ENCODE assay signal across 16 mouse cellular contexts in the genomic region with DNA sequence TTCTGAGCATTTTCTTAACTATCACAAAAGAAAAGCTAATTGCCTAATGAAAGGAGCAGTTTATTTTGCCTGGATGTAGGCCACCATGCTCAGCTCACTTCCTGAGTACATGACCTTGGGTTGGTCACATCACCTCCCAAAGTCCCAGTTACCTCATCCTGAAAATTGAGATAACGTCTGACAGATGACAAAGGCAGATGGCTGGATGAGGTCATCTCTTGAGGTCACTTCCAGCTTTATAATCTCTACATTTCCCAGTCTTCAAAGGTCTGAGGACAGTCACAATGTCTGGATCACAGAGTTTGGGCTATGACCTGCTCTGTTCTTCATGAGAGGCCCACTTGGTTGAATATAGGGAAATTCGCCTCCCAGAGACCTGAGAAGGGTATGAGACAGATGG.
"Had no signal": no experiment of that assay in that cellular context is flagged by ENCODE, and none has a peak within 500 bp of the region (broad histone marks: within the 10 kb centered on the region; RNA-seq: fewer than 3 reads in every experiment).

No protein-coding gene starts in this region.

- H3K27ac ChIP-seq: left cerebral cortex, adult 2 months; limb, embryonic 10.5 days; liver, embryonic 12.5 days; lung, embryonic 15.5 days; macrophage; midbrain, embryonic 15.5 days; neural tube, embryonic 13.5 days had no signal

- H3K9ac ChIP-seq: liver, embryonic 12.5 days; lung, embryonic 15.5 days; midbrain, embryonic 15.5 days; neural tube, embryonic 13.5 days had no signal

- ATAC-seq: liver, embryonic 12.5 days; midbrain, embryonic 15.5 days had no signal

- H3K4me2 ChIP-seq: liver, embryonic 12.5 days; lung, embryonic 15.5 days; midbrain, embryonic 11.5 days; midbrain, embryonic 15.5 days; neural tube, embryonic 13.5 days had no signal

- H3K27me3 ChIP-seq: liver, embryonic 12.5 days; lung, embryonic 15.5 days; megakaryocyte, embryonic 14.5 days; midbrain, embryonic 15.5 days; neural tube, embryonic 13.5 days had no signal

- H3K4me3 ChIP-seq: left cerebral cortex, adult 2 months; limb, embryonic 10.5 days; liver, embryonic 12.5 days; lung, embryonic 15.5 days; megakaryocyte, embryonic 14.5 days; midbrain, embryonic 15.5 days; neural tube, embryonic 13.5 days had no signal

- H3K9me3 ChIP-seq: limb, embryonic 10.5 days; liver, embryonic 12.5 days; lung, embryonic 15.5 days; megakaryocyte, embryonic 14.5 days; midbrain, embryonic 15.5 days; neural tube, embryonic 13.5 days had no signal

- H3K36me3 ChIP-seq: limb, embryonic 10.5 days; liver, embryonic 12.5 days; lung, embryonic 15.5 days; midbrain, embryonic 15.5 days; neural tube, embryonic 13.5 days had no signal

- DNase-seq: kidney, postnatal 25 days; lung, postnatal 14 days; retina, postnatal 1 day; right cerebral cortex, postnatal 4 days; spleen, adult 18-20 months; thymus, adult 18-20 months; thymus, postnatal 14 days had no signal

- H3K4me1 ChIP-seq: liver, embryonic 12.5 days; megakaryocyte, embryonic 14.5 days; midbrain, embryonic 15.5 days had no signal
